Mouse (Mus musculus) heart, adult 2 months (tissue): ENCODE results near the gene Fgfr2. TPM values are rescaled to one million over a fixed set of nuclear protein-coding genes. Genes with fewer than 3 reads are reported as not detected.

Experiments used
- DNase-seq, 2 experiments: peaks; one replicate each; pipeline ENCODE4 v3.0.0; 2021
- H3K27ac ChIP-seq: fragments of 200-600 bp; 2 replicates; pipeline ENCODE4 v1.8.1; 2022
- H3K27me3 ChIP-seq: fragments of 200-500 bp; 2 replicates; pipeline ENCODE4 v1.6.1; 2012; ENCODE audit warnings: mild to moderate bottlenecking, low read length, inconsistent platforms, mixed read lengths; ENCODE audit not compliant: control insufficient read depth, insufficient read depth
- H3K36me3 ChIP-seq: fragments of 200-500 bp; 2 replicates; pipeline ENCODE4 v1.6.1; 2012; ENCODE audit warnings: low read length, inconsistent platforms; ENCODE audit not compliant: control insufficient read depth, insufficient read depth
- H3K4me1 ChIP-seq: fragments of 200-500 bp; 2 replicates; pipeline ENCODE4 v1.6.1; 2011; ENCODE audit warnings: low read length; ENCODE audit not compliant: control insufficient read depth, insufficient read depth
- H3K4me3 ChIP-seq: fragments of 200-600 bp; 2 replicates; pipeline ENCODE4 v1.8.1; 2022
- H3K79me2 ChIP-seq: fragments of 200-500 bp; replicated peaks from 2 replicates; pipeline ENCODE4 v1.6.1; 2012; ENCODE audit warnings: mild to moderate bottlenecking, inconsistent platforms, low read length, moderate library complexity, mixed read lengths; ENCODE audit not compliant: control insufficient read depth, insufficient read depth
- H3K9ac ChIP-seq: fragments of 200-500 bp; 2 replicates; pipeline ENCODE4 v1.6.1; 2012; ENCODE audit warnings: low read depth, mild to moderate bottlenecking, control low read depth, inconsistent platforms, low read length, mixed read lengths
- CTCF ChIP-seq: fragments of 200-600 bp; IDR thresholded peaks from 2 replicates; pipeline ENCODE4 v1.8.1; 2022; ENCODE audit warnings: antibody characterized with exemption, mild to moderate bottlenecking, moderate library complexity
- EP300 ChIP-seq: fragments of 200-500 bp; IDR thresholded peaks from 2 replicates; pipeline ENCODE4 v1.6.1; 2011; ENCODE audit warnings: low read depth, low read length, control low read depth; ENCODE audit not compliant: insufficient read depth
- POLR2A ChIP-seq: fragments of 200-500 bp; IDR thresholded peaks from 2 replicates; pipeline ENCODE4 v1.6.1; 2011; ENCODE audit warnings: mild to moderate bottlenecking, low read depth, low read length, control low read depth; ENCODE audit not compliant: insufficient read depth
- WGBS: fragments of 180-500 bp; shearing (Covaris S2); methylation state at CpG from one replicate; pipeline ENCODE4 v1.1.7; 2018; 5-methylcytosine and 5-hydroxymethylcytosine counted together
- intact Hi-C: fragments of 180-260 bp; cut with DNase I; formaldehyde crosslinking; loops from one replicate; pipeline ENCODE4 v1.15.1; 2025
- polyA plus RNA-seq: library from polyadenylated mRNA; depleted of rRNA; stranded (reverse); fragments of >200 nt; gene quantifications from 2 replicates; pipeline ENCODE4 v1.2.3, GENCODE M21; 2012
- total RNA-seq, 2 experiments: library from RNA; stranded (reverse); gene quantifications; 2 replicates each; pipeline ENCODE4 v1.2.3; 2021

Fgfr2 gene
- total and polyA plus RNA-seq, 3 experiments: 1.1 to 2.0 (median 1.3) TPM

DNA sequence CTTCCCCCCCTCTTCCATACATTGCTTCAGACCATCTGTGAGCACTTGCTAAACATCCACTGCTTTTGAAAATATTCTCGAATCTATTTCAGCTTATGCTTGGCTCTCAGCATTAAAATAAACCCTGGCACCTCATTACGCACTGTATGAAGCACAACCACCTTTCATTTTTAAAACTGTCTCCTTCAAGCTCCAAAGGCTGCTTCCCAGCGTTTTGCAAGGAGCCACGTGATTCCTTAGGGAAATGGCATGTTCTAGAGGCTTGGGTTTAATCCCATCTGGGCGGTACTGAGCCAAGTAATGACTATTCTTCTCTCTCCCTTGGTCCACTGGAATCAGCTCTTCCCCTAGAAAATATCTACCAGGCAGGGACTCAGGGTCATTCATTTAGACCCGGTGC lies 1305.2 kb downstream of the Fgfr2 start:
- DNase-seq: no peak
- intact Hi-C loops: no loop called here
- H3K36me3 ChIP-seq: no peaks in the 10 kb centered on the region

GRCm38 (mm10) chr7:131816641-131817040 lies 1306.5 kb downstream of the Fgfr2 start:
- intact Hi-C loops: no loop called here
- H3K79me2 ChIP-seq: no peaks in the 10 kb centered on the region

More for the DNA sequence above, 1305.2 kb downstream of the Fgfr2 start:
- no peaks in the 10 kb centered on the region for H3K27me3 ChIP-seq
- no peak for TF ChIP-seq POLR2A
- no peak for TF ChIP-seq EP300
- no peak for TF ChIP-seq CTCF
- H3K79me2 ChIP-seq: no peaks in the 10 kb centered on the region
- H3K27ac ChIP-seq: no peak overlapping the region
- no peaks in the 10 kb centered on the region for H3K4me1 ChIP-seq
- H3K4me3 ChIP-seq: no peak overlapping the region
- no peak overlapping the region for H3K9ac ChIP-seq
- WGBS: 70% methylated on average over 6 of the region's 6 CpGs

DNA sequence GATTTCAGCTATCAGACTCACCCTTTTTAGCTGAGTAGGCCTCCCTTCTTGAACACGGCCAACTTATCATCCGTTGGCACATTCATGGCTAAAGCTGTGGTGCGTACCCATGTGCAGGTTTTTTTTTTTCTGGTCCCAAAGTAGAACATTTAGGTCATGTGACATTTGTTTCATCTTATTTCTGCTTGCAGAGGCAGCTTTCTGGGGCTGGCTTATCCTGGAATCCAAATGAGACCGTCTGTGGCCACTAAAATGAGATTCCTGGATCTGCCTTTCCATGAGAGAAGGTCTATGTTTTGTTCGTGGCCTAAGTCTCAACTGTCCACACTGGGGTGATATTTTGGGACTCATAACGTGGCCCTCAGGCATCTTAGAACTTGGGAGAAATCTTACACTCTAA lies 1311.0 kb downstream of the Fgfr2 start:
- TF ChIP-seq CTCF: no peak
- no peak for TF ChIP-seq POLR2A
- no peak for TF ChIP-seq EP300
- 68% methylated on average over 6 of the region's 6 CpGs for WGBS

More at GRCm38 (mm10) chr7:131816641-131817040, 1306.5 kb downstream of the Fgfr2 start:
- Histone ChIP-seq H3K36me3 (no peaks in the 10 kb centered on the region), H3K27ac (no peak overlapping the region), H3K4me1 (no peaks in the 10 kb centered on the region), H3K27me3 (no peaks in the 10 kb centered on the region), H3K4me3 (no peak overlapping the region), H3K9ac (no peak overlapping the region)
- no peak for DNase-seq
- 49% methylated on average over 2 of the region's 2 CpGs for WGBS
- TF ChIP-seq POLR2A: no peak
- no peak for TF ChIP-seq EP300
- TF ChIP-seq CTCF: no peak

GRCm38 (mm10) chr7:131810916-131811315 lies 1312.2 kb downstream of the Fgfr2 start:
- TF ChIP-seq POLR2A (no peak), EP300 (no peak), CTCF (0 out of 2 replicates have a peak, but pooled peaks have one; percentile 8)
- Histone ChIP-seq H3K9ac (no peak overlapping the region), H3K4me1 (no peaks in the 10 kb centered on the region), H3K27me3 (no peaks in the 10 kb centered on the region), H3K4me3 (no peak overlapping the region), H3K79me2 (no peaks in the 10 kb centered on the region), H3K27ac (no peak overlapping the region), H3K36me3 (no peaks in the 10 kb centered on the region)
- DNase-seq: no peak
- 56% methylated on average over 4 of the region's 4 CpGs for WGBS
- intact Hi-C loops: no loop called here

More for the DNA sequence above, 1311.0 kb downstream of the Fgfr2 start:
- Histone ChIP-seq H3K4me1 (no peaks in the 10 kb centered on the region), H3K4me3 (no peak overlapping the region), H3K27me3 (no peaks in the 10 kb centered on the region), H3K36me3 (no peaks in the 10 kb centered on the region), H3K79me2 (no peaks in the 10 kb centered on the region), H3K9ac (no peak overlapping the region), H3K27ac (no peak overlapping the region)
- intact Hi-C loops: no loop called here
- no peak for DNase-seq

- H3K36me3 ChIP-seq: no peaks in the 10 kb centered on the region
- no peaks in the 10 kb centered on the region for H3K27me3 ChIP-seq
- TF ChIP-seq CTCF: no peak
- TF ChIP-seq POLR2A: no peak
- TF ChIP-seq EP300: no peak
- H3K79me2 ChIP-seq: no peaks in the 10 kb centered on the region
- no peak for DNase-seq
- no peaks in the 10 kb centered on the region for H3K4me1 ChIP-seq
- H3K9ac ChIP-seq: no peak overlapping the region
- no peak overlapping the region for H3K27ac ChIP-seq
- no peak overlapping the region for H3K4me3 ChIP-seq
- intact Hi-C loops: no loop called here
- 48% methylated on average over 5 of the region's 5 CpGs for WGBS
Measured at GRCm38 (mm10) chr7:131809584-131810181, 1313.5 kb downstream of the Fgfr2 start.

- no peak overlapping the region for H3K4me3 ChIP-seq
- DNase-seq: no peak
- H3K27me3 ChIP-seq: no peaks in the 10 kb centered on the region
- no peaks in the 10 kb centered on the region for H3K4me1 ChIP-seq
- H3K27ac ChIP-seq: no peak overlapping the region
- H3K79me2 ChIP-seq: no peaks in the 10 kb centered on the region
- H3K9ac ChIP-seq: no peak overlapping the region
- no peak for TF ChIP-seq EP300
- no peak for TF ChIP-seq POLR2A
- no peak for TF ChIP-seq CTCF
- intact Hi-C loops: no loop called here
- H3K36me3 ChIP-seq: no peaks in the 10 kb centered on the region
- 37% methylated on average over 2 of the region's 2 CpGs for whole genome bisulfite sequencing
Measured at GRCm38 (mm10) chr7:131807257-131807656, 1315.9 kb downstream of the Fgfr2 start.
